Mouse (Mus musculus) heart, adult 18-20 months (tissue): ENCODE results near the gene Mrm3. TPM values are rescaled to one million over a fixed set of nuclear protein-coding genes. Genes with fewer than 3 reads are reported as not detected.
A peak's percentile ranks its signal among the peaks of the same experiment; 100 is the strongest.

ENCODE experiments used
- DNase-seq, 2 experiments: peaks; one replicate each; pipeline ENCODE4 v3.0.0; 2021 to 2022; ENCODE audit warnings: mixed read lengths in 1 of 2
- total RNA-seq, 2 experiments: library from RNA; stranded (reverse); gene quantifications; 2 replicates each; pipeline ENCODE4 v1.2.3; 2021

Mrm3 gene
- total RNA-seq, 2 experiments from 2014 or later = 24.6 to 27.4 TPM

DNA sequence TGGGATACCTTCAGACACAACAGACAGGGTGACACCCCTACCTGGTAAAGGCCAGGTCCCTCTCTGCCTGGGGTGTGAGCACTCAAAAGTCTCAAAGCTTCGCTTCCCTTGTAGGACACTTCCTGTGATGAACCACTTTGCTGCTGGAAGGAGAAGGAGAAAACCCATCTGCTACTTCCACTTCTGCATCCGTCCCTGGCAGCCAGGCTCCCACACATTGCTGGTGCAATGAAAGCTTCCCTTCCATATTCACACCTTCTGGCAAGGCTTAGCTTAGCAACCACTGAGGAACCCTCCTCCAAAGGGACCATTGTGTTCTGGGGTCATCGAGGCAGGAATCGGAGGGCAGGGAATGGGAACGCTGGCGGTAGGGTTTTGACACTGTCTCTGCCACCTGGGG is 45.1 kb downstream of the Mrm3 start:
- DNase-seq = no peak

DNA sequence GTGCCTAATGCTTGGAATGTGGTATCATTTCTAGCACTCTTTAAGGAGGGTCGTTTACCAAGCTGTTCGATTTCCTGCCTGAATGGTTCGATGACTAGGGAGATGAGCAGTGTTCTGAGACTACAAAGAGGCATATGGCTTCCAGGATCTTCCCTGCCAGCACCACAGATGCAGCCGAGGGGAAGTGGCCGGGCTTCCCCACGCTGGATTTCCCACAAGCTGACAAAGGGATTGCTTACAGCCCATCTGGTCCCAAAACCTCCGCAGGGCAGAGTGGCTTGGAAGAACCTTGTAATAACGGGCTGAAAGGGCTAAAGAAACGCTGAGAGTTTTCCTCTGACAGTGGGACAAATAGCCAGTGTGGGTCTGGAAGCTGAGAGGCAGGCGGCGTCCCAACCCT is 46.9 kb downstream of the Mrm3 start:
- no peak for DNase-seq

DNA sequence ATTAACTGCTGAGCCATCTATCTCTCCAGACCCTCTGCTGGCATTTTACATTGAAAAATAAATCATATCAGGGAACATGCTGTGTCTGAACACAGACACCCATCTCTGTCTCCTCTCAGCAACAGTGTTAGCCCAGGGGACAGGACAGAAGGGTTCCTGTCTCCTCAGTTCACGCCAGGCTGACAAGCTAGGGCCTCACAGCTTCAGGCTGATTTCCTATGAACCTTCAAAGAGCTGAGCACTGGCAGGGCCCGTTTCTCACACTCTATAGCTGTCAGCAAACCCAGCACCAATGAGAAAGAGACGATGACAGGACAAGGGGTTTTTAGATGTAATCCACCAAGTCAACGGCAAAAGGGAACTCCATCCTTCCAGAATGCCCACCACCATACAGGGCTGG is 48.4 kb downstream of the Mrm3 start:
- DNase-seq = no peak

DNA sequence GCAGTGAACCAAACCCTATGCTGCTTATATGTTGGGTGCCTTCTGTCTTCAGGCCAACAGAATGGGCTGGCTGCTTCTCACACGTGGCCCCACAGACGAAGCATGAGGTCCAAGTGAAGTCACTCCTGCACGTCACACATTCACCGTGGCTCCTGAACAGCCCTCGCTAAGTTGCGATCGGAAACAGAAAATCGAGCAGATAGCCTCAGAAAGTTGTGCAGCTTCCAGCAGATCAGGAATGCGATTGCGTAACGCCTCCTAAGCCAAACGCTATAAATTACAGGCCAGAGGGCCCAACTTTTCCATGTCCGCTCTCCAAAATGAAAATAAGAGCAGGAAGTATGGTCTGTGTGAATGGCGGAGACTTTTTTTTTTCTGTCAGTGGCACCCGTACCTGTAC is 48.9 kb downstream of the Mrm3 start:
- peak; percentile 71 to 79 for DNase-seq

DNA sequence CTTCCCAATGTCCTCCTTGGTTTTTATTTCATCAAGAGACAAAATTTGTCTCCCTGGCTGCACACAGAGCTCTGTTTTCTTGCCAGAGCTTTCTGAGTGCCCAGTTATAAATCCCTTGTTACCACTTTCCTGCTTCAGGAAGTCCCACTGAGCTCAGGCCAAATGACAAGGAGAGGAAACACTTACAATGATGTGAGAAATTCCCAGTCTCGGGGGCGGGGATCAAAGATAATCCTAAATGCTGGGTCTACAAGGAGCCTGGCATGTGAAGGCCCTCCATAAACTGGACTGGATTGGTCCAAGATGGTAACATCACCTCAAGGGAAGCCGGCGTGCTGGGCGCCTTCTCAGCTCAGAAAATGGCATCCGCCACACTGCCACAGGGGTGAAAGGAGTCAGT is 49.3 kb downstream of the Mrm3 start:
- peak; percentile 56 to 71 for DNase-seq

DNA sequence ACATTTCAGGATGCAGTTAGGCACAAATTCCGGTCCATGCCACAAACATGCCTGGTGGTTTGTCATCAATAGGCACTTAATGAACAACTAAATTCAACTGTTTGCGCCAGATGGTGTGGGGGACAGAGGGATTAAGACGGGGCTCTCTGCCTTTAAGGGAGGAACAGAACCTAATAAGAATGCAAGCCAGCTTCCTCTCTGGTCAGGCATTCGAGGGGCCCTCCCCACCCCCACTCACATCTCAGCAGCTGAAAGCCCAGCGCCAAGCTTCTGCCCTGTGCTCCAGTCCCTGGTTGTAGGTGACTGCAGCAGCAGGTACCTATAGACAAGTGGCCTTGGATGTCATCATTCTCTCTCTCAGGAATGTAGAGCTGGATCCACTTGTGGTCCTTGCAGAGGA is 50.6 kb downstream of the Mrm3 start:
- DNase-seq = no peak

DNA sequence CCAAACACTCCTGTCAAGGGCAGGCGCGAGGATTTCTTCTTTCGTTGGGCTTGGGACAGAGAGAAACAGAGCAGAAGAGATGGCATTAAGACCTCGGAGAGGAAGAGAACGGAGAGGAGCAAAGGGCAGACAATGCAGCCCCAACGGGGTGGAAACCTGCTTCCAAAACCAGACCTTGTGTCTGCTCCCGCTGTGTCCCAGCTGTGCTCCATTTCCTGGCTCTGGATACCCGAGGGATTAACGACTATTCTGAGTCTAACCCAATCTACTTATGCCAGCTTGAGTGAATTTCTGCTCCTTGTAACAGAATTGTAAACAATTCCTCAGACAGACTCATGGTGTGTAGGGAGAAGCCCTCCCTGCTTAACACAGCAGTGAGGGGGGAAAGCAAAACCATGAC is 51.3 kb downstream of the Mrm3 start:
- peak in 1 of 2 experiments; percentile 45 for DNase-seq

DNA sequence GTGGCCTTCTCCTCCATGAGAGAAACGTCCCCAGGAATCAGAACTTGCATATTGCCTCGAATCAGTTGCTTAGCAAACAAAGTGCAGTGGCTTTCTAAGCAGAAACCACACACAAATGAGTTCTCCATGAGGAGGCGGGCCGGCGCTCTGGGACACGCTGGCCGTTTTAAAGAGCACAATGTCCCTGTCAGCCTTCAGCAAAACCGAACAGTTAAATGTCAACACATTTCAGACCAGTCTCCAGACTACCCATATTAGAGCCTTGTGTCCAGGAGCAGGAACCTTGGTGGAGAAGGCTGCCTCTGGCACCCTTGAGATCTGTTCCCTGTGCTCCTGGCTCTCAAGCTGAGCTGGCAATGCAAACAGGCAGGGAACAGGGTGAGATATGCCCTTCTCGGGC is 53.7 kb downstream of the Mrm3 start:
- DNase-seq = no peak

DNA sequence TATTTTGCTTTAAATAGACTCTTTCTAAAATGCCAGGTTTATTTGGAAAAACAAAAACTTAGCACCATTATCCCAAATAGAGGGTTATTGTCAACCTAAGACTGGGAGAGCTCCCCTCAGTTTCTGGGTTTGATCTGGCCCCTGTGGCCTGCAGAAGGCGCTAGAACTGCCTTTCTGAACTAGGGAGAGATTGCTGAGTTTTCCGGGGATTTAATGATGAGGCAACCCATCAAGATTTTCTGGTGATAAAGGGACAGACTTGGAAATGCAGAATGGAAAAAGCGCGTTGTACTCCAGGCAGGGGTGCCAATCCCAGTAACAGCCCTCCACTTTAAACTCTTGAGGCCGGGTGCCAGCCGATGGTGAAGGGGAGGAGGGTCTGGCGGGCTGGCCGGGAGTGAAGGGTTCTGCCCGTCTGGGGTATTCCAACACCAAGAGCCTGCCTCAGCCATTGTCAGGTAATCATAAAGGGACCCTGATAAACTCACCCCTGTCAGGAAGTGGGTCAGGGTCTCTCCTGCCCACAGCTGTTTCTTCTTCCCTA is 55.0 kb downstream of the Mrm3 start:
- DNase-seq = no peak

Other genes starting within 250 kb of the Mrm3 start
- gene 1700016K19Rik, start 243.8 kb upstream of the Mrm3 start, total RNA-seq = under 1 TPM in 1 of 2 experiments, not detected in 1; 0.64 TPM
- gene Rflnb, start 215.9 kb upstream of the Mrm3 start, total RNA-seq = 10 to 100 TPM; 28.6 to 35.8 TPM
- 10 to 100 TPM; 25.5 to 26.9 TPM for gene Vps53, start 64.1 kb upstream of the Mrm3 start, total RNA-seq
- 1 to 10 TPM; 3.5 to 3.8 TPM for gene Fam57a, start 64.0 kb upstream of the Mrm3 start, total RNA-seq
- gene Dbil5, start 26.1 kb upstream of the Mrm3 start, total RNA-seq = under 1 TPM; 0.50 to 0.90 TPM
- 1 to 10 TPM; 3.2 to 4.3 TPM for gene Gemin4, start 26.1 kb upstream of the Mrm3 start, total RNA-seq
- gene Glod4, start within 50 bp of the Mrm3 start, total RNA-seq = 10 to 100 TPM; 40.3 to 44.6 TPM
- 10 to 100 TPM; 13.5 to 17.8 TPM for gene Nxn, start 155.4 kb downstream of the Mrm3 start, total RNA-seq
- gene Timm22, start 163.2 kb downstream of the Mrm3 start, total RNA-seq = 10 to 100 TPM; 44.0 to 51.4 TPM